Mouse (Mus musculus) olfactory bulb, adult 2 months (tissue): ENCODE results near the gene AI413582.

Experiments used
- CTCF ChIP-seq: fragments of 200-500 bp; IDR thresholded peaks from 2 replicates; pipeline ENCODE4 v1.5.1; 2012; ENCODE audit warnings: low read depth, mild to moderate bottlenecking, low read length, moderate library complexity; ENCODE audit not compliant: insufficient read depth
- POLR2A ChIP-seq: fragments of 200-500 bp; IDR thresholded peaks from 2 replicates; pipeline ENCODE4 v1.6.1; 2012; ENCODE audit warnings: mild to moderate bottlenecking, low read depth, low read length, moderate library complexity; ENCODE audit not compliant: insufficient read depth

DNA sequence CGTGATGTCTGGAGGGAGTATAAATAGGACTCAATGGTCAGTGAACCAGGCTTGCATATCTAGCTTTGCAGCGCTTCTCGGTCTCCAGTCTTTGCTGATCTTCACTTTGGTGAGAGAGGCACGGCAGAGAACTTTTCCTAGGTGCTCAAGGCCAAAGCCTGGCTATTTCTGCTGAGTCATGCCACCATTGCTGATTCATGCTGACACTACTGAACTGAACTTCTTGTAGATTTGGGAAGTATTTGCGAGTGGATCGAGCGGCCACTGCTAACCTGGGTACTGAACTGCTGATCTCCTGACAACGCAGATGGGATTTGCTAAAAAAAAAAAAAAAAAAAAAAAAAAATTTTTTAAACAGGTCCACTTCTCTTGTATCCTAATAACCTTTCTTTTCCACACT lies 33.5 kb downstream of the AI413582 start:
- TF ChIP-seq POLR2A (no peak), CTCF (no peak)
